Mouse (Mus musculus): Measurements from ENCODE around the gene Srgn. TPM values are rescaled to one million over a fixed set of nuclear protein-coding genes. Genes with fewer than 3 reads are reported as not detected.
A peak's percentile ranks its signal among the peaks of the same experiment; 100 is the strongest.
"Not testable (repeated sequence)": the region's sequence is repeated elsewhere in the genome, so short reads cannot be mapped to it uniquely, and the experiment has no call there.

Gene Srgn
- total and polyA plus RNA-seq, 2 experiments: 5.0 to 15.9 TPM

GRCm38 (mm10) chr10:62474944-62475343, 52.3 kb downstream of the Srgn start:
- no peaks in the 10 kb centered on the region for H3K27me3 ChIP-seq (ENCODE audit: control insufficient read depth, insufficient read depth, low read length)
- WGBS: 94% methylated on average over 10 of the region's 10 CpGs

GRCm38 (mm10) chr10:62471105-62471504, 56.1 kb downstream of the Srgn start:
- no peak for DNase-seq (ENCODE audit: extremely low read depth, low read depth, low spot score)
- WGBS: 83% methylated on average over 5 of the region's 5 CpGs
- no peak overlapping the region for H3K9ac ChIP-seq (ENCODE audit: low read depth, low read length)

More at GRCm38 (mm10) chr10:62474944-62475343, 52.3 kb downstream of the Srgn start:
- Histone ChIP-seq H3K4me1 (ENCODE audit: control insufficient read depth, insufficient read depth, low read length) (no peaks in the 10 kb centered on the region), H3K27ac (replicated peaks; ENCODE audit: insufficient read depth, low read depth, low read length) (no peak overlapping the region), H3K4me3 (ENCODE audit: insufficient read depth, low read depth, low read length) (no peak overlapping the region), H3K9ac (ENCODE audit: low read depth, low read length) (no peak overlapping the region), H3K79me2 (ENCODE audit: control insufficient read depth, insufficient read depth, low read length) (peaks cover 15% of the 10 kb centered on the region), H3K36me3 (ENCODE audit: control insufficient read depth, insufficient read depth, low read length) (peaks cover 14% of the 10 kb centered on the region)
- no peak for DNase-seq (ENCODE audit: extremely low read depth, low read depth, low spot score)
- TF ChIP-seq POLR2A (IDR thresholded peaks at IDR 0.05; ENCODE audit: extremely low read depth, insufficient read depth, low read length) (no peak), CTCF (IDR thresholded peaks at IDR 0.05; ENCODE audit: low read depth, low read length) (no peak)

GRCm38 (mm10) chr10:62469736-62470135, 57.5 kb downstream of the Srgn start:
- Histone ChIP-seq H3K27ac (replicated peaks; ENCODE audit: insufficient read depth, low read depth, low read length) (no peak overlapping the region), H3K4me3 (ENCODE audit: insufficient read depth, low read depth, low read length) (no peak overlapping the region), H3K4me1 (ENCODE audit: control insufficient read depth, insufficient read depth, low read length) (no peaks in the 10 kb centered on the region), H3K27me3 (ENCODE audit: control insufficient read depth, insufficient read depth, low read length) (no peaks in the 10 kb centered on the region), H3K36me3 (ENCODE audit: control insufficient read depth, insufficient read depth, low read length) (peaks cover 22% of the 10 kb centered on the region), H3K79me2 (ENCODE audit: control insufficient read depth, insufficient read depth, low read length) (peaks cover 4% of the 10 kb centered on the region; the same call in 1 of the 2 replicates), H3K9ac (ENCODE audit: low read depth, low read length) (no peak overlapping the region)
- TF ChIP-seq CTCF (IDR thresholded peaks at IDR 0.05; ENCODE audit: low read depth, low read length): no peak
- TF ChIP-seq POLR2A (IDR thresholded peaks at IDR 0.05; ENCODE audit: extremely low read depth, insufficient read depth, low read length): no peak
- no peak for DNase-seq (ENCODE audit: extremely low read depth, low read depth, low spot score)
- 95% methylated on average over 4 of the region's 4 CpGs for WGBS

More at GRCm38 (mm10) chr10:62471105-62471504, 56.1 kb downstream of the Srgn start:
- Histone ChIP-seq H3K27ac (replicated peaks; ENCODE audit: insufficient read depth, low read depth, low read length) (no peak overlapping the region), H3K36me3 (ENCODE audit: control insufficient read depth, insufficient read depth, low read length) (peaks cover 20% of the 10 kb centered on the region), H3K4me3 (ENCODE audit: insufficient read depth, low read depth, low read length) (no peak overlapping the region), H3K79me2 (ENCODE audit: control insufficient read depth, insufficient read depth, low read length) (peaks cover 7% of the 10 kb centered on the region; the same call in 1 of the 2 replicates), H3K27me3 (ENCODE audit: control insufficient read depth, insufficient read depth, low read length) (no peaks in the 10 kb centered on the region), H3K4me1 (ENCODE audit: control insufficient read depth, insufficient read depth, low read length) (no peaks in the 10 kb centered on the region)
- TF ChIP-seq POLR2A (IDR thresholded peaks at IDR 0.05; ENCODE audit: extremely low read depth, insufficient read depth, low read length) (no peak), CTCF (IDR thresholded peaks at IDR 0.05; ENCODE audit: low read depth, low read length) (no peak)

- H3K79me2 ChIP-seq (ENCODE audit: control insufficient read depth, insufficient read depth, low read length): no peaks in the 10 kb centered on the region
- no peak for DNase-seq (ENCODE audit: extremely low read depth, low read depth, low spot score)
- TF ChIP-seq CTCF (IDR thresholded peaks at IDR 0.05; ENCODE audit: low read depth, low read length): no peak
- TF ChIP-seq POLR2A (IDR thresholded peaks at IDR 0.05; ENCODE audit: extremely low read depth, insufficient read depth, low read length): no peak
- H3K36me3 ChIP-seq (ENCODE audit: control insufficient read depth, insufficient read depth, low read length): peaks cover 49% of the 10 kb centered on the region
- no peak overlapping the region for H3K27ac ChIP-seq (replicated peaks; ENCODE audit: insufficient read depth, low read depth, low read length)
- no peaks in the 10 kb centered on the region for H3K4me1 ChIP-seq (ENCODE audit: control insufficient read depth, insufficient read depth, low read length)
- H3K4me3 ChIP-seq (ENCODE audit: insufficient read depth, low read depth, low read length): no peak overlapping the region
- H3K27me3 ChIP-seq (ENCODE audit: control insufficient read depth, insufficient read depth, low read length): no peaks in the 10 kb centered on the region
- H3K9ac ChIP-seq (ENCODE audit: low read depth, low read length): no peak overlapping the region
These were observed 65.9 kb downstream of the Srgn start for GRCm38 (mm10) chr10:62461321-62461720.

- not testable (repeated sequence) for DNase-seq (ENCODE audit: extremely low read depth, low read depth, low spot score); H3K27me3 ChIP-seq (ENCODE audit: control insufficient read depth, insufficient read depth, low read length); H3K4me3 ChIP-seq (ENCODE audit: insufficient read depth, low read depth, low read length); H3K9ac ChIP-seq (ENCODE audit: low read depth, low read length); H3K27ac ChIP-seq (replicated peaks; ENCODE audit: insufficient read depth, low read depth, low read length); H3K4me1 ChIP-seq (ENCODE audit: control insufficient read depth, insufficient read depth, low read length); H3K79me2 ChIP-seq (ENCODE audit: control insufficient read depth, insufficient read depth, low read length)
- peaks cover 18% of the 10 kb centered on the region for H3K36me3 ChIP-seq (ENCODE audit: control insufficient read depth, insufficient read depth, low read length)
- WGBS: 63% methylated on average over 11 of the region's 11 CpGs
These were observed 75.2 kb downstream of the Srgn start for GRCm38 (mm10) chr10:62452001-62452400.

GRCm38 (mm10) chr10:62450280-62450640, 77.0 kb downstream of the Srgn start:
- Histone ChIP-seq H3K79me2 (ENCODE audit: control insufficient read depth, insufficient read depth, low read length) (peaks cover 6% of the 10 kb centered on the region; the same call in 1 of the 2 replicates), H3K4me3 (ENCODE audit: insufficient read depth, low read depth, low read length) (peak overlapping the region; percentile 99), H3K9ac (ENCODE audit: low read depth, low read length) (peak overlapping the region; percentile 77), H3K36me3 (ENCODE audit: control insufficient read depth, insufficient read depth, low read length) (peaks cover 12% of the 10 kb centered on the region), H3K4me1 (ENCODE audit: control insufficient read depth, insufficient read depth, low read length) (peaks cover 6% of the 10 kb centered on the region; the same call in 1 of the 2 replicates), H3K27me3 (ENCODE audit: control insufficient read depth, insufficient read depth, low read length) (no peaks in the 10 kb centered on the region), H3K27ac (replicated peaks; ENCODE audit: insufficient read depth, low read depth, low read length) (peak overlapping the region; percentile 89)
- no peak for TF ChIP-seq POLR2A (IDR thresholded peaks at IDR 0.05; ENCODE audit: extremely low read depth, insufficient read depth, low read length)
- TF ChIP-seq CTCF (IDR thresholded peaks at IDR 0.05; ENCODE audit: low read depth, low read length): no peak
- 35% methylated on average over 18 of the region's 18 CpGs for WGBS
- DNase-seq (ENCODE audit: extremely low read depth, low read depth, low spot score): no peak
